Mouse (Mus musculus): ENCODE results near the gene Ttc23. TPM values are rescaled to one million over a fixed set of nuclear protein-coding genes. Genes with fewer than 3 reads are reported as not detected.

Gene Ttc23
- total RNA-seq, 1 experiment: 9.4 TPM

GRCm38 (mm10) chr7:67798476-67798875, 151.3 kb downstream of the Ttc23 start:
- Histone ChIP-seq H3K27ac (ENCODE audit: insufficient read depth, low read depth, low read length, poor library complexity, severe bottlenecking) (no peak overlapping the region), H3K9ac (ENCODE audit: insufficient read depth, low read depth, low read length, poor library complexity, severe bottlenecking) (no peak overlapping the region), H3K9me3 (ENCODE audit: control insufficient read depth, insufficient read depth, low read depth, low read length) (no peaks in the 10 kb centered on the region), H3K36me3 (ENCODE audit: control insufficient read depth, insufficient read depth, low read length, poor library complexity, severe bottlenecking) (no peaks in the 10 kb centered on the region), H3K4me1 (ENCODE audit: control insufficient read depth in 2 of 2, insufficient read depth in 2 of 2, low read length in 2 of 2, poor library complexity in 1 of 2) (peaks cover 0 to 4% of the 10 kb centered on the region in 2 experiments; a peak in 1 of 4 replicates), H3K4me3 (ENCODE audit: insufficient read depth in 1 of 2, low read depth in 1 of 2, low read length in 2 of 2, poor library complexity in 1 of 2, severe bottlenecking in 1 of 2) (no peak overlapping the region)
- in situ Hi-C loops (cut with MboI; ENCODE audit: low sequenced_read_pairs in 2 of 2, unreplicated experiment in 2 of 2): loop anchor here (25.0 kb wide), 3 partner anchors 339 to 564 kb away; no protein-coding TSS in a partner anchor
- no peak for TF ChIP-seq ZNF384 (IDR thresholded peaks at IDR 0.05; ENCODE audit: low read depth, low read length)
- TF ChIP-seq ZC3H11A (IDR thresholded peaks at IDR 0.05; ENCODE audit: borderline replicate concordance, low read depth, low read length): no peak
- no peak for TF ChIP-seq MAFK (IDR thresholded peaks at IDR 0.05; ENCODE audit: insufficient read depth, low read depth, low read length)
- TF ChIP-seq HCFC1 (IDR thresholded peaks at IDR 0.05; ENCODE audit: borderline replicate concordance, insufficient read depth, low read length): no peak
- TF ChIP-seq CHD2 (IDR thresholded peaks at IDR 0.05; ENCODE audit: low read depth, low read length): no peak
- DNase-seq (ENCODE audit: low read depth, low spot score): no peak

GRCm38 (mm10) chr7:67800547-67800946, 153.3 kb downstream of the Ttc23 start:
- Histone ChIP-seq H3K36me3 (ENCODE audit: control insufficient read depth, insufficient read depth, low read length, poor library complexity, severe bottlenecking) (no peaks in the 10 kb centered on the region), H3K27ac (ENCODE audit: insufficient read depth, low read depth, low read length, poor library complexity, severe bottlenecking) (no peak overlapping the region), H3K9ac (ENCODE audit: insufficient read depth, low read depth, low read length, poor library complexity, severe bottlenecking) (no peak overlapping the region), H3K9me3 (ENCODE audit: control insufficient read depth, insufficient read depth, low read depth, low read length) (no peaks in the 10 kb centered on the region), H3K4me1 (ENCODE audit: control insufficient read depth in 2 of 2, insufficient read depth in 2 of 2, low read length in 2 of 2, poor library complexity in 1 of 2) (peaks cover 0 to 9% of the 10 kb centered on the region in 2 experiments; a peak in 2 of 4 replicates), H3K4me3 (ENCODE audit: insufficient read depth in 1 of 2, low read depth in 1 of 2, low read length in 2 of 2, poor library complexity in 1 of 2, severe bottlenecking in 1 of 2) (no peak overlapping the region)
- TF ChIP-seq ZNF384 (IDR thresholded peaks at IDR 0.05; ENCODE audit: low read depth, low read length): no peak
- no peak for TF ChIP-seq ZC3H11A (IDR thresholded peaks at IDR 0.05; ENCODE audit: borderline replicate concordance, low read depth, low read length)
- TF ChIP-seq MAFK (IDR thresholded peaks at IDR 0.05; ENCODE audit: insufficient read depth, low read depth, low read length): no peak
- TF ChIP-seq CHD2 (IDR thresholded peaks at IDR 0.05; ENCODE audit: low read depth, low read length): no peak
- no peak for TF ChIP-seq HCFC1 (IDR thresholded peaks at IDR 0.05; ENCODE audit: borderline replicate concordance, insufficient read depth, low read length)
- in situ Hi-C loops (cut with MboI; ENCODE audit: low sequenced_read_pairs in 2 of 2, unreplicated experiment in 2 of 2): loop anchor here in 1 of 2 experiments (10.0 kb wide), 1 partner anchor 144 kb away; no protein-coding TSS in a partner anchor
- DNase-seq (ENCODE audit: low read depth, low spot score): no peak

- Histone ChIP-seq H3K9ac (ENCODE audit: insufficient read depth, low read depth, low read length, poor library complexity, severe bottlenecking) (no peak overlapping the region), H3K36me3 (ENCODE audit: control insufficient read depth, insufficient read depth, low read length, poor library complexity, severe bottlenecking) (no peaks in the 10 kb centered on the region), H3K9me3 (ENCODE audit: control insufficient read depth, insufficient read depth, low read depth, low read length) (no peaks in the 10 kb centered on the region), H3K27ac (ENCODE audit: insufficient read depth, low read depth, low read length, poor library complexity, severe bottlenecking) (no peak overlapping the region), H3K4me1 (ENCODE audit: control insufficient read depth in 2 of 2, insufficient read depth in 2 of 2, low read length in 2 of 2, poor library complexity in 1 of 2) (peaks cover 0 to 9% of the 10 kb centered on the region in 2 experiments; a peak in 2 of 4 replicates), H3K4me3 (ENCODE audit: insufficient read depth in 1 of 2, low read depth in 1 of 2, low read length in 2 of 2, poor library complexity in 1 of 2, severe bottlenecking in 1 of 2) (no peak overlapping the region)
- in situ Hi-C loops (cut with MboI; ENCODE audit: low sequenced_read_pairs in 2 of 2, unreplicated experiment in 2 of 2): loop anchor here in 1 of 2 experiments (10.0 kb wide), 1 partner anchor 144 kb away; no protein-coding TSS in a partner anchor
- no peak for TF ChIP-seq HCFC1 (IDR thresholded peaks at IDR 0.05; ENCODE audit: borderline replicate concordance, insufficient read depth, low read length)
- TF ChIP-seq ZNF384 (IDR thresholded peaks at IDR 0.05; ENCODE audit: low read depth, low read length): no peak
- no peak for TF ChIP-seq MAFK (IDR thresholded peaks at IDR 0.05; ENCODE audit: insufficient read depth, low read depth, low read length)
- no peak for TF ChIP-seq CHD2 (IDR thresholded peaks at IDR 0.05; ENCODE audit: low read depth, low read length)
- TF ChIP-seq ZC3H11A (IDR thresholded peaks at IDR 0.05; ENCODE audit: borderline replicate concordance, low read depth, low read length): no peak
- no peak for DNase-seq (ENCODE audit: low read depth, low spot score)
Observed at GRCm38 (mm10) chr7:67801022-67801421, 153.8 kb downstream of the Ttc23 start.

GRCm38 (mm10) chr7:67803015-67803856, 156.0 kb downstream of the Ttc23 start:
- DNase-seq (ENCODE audit: low read depth, low spot score): peak; percentile 54
- in situ Hi-C loops (cut with MboI; ENCODE audit: low sequenced_read_pairs in 2 of 2, unreplicated experiment in 2 of 2): loop anchor here in 1 of 2 experiments (10.0 kb wide), 1 partner anchor 142 kb away; no protein-coding TSS in a partner anchor
- Histone ChIP-seq H3K4me3 (ENCODE audit: insufficient read depth in 1 of 2, low read depth in 1 of 2, low read length in 2 of 2, poor library complexity in 1 of 2, severe bottlenecking in 1 of 2) (peak overlapping the region; percentile 36 to 48), H3K36me3 (ENCODE audit: control insufficient read depth, insufficient read depth, low read length, poor library complexity, severe bottlenecking) (no peaks in the 10 kb centered on the region), H3K4me1 (ENCODE audit: control insufficient read depth in 2 of 2, insufficient read depth in 2 of 2, low read length in 2 of 2, poor library complexity in 1 of 2) (peaks cover 0 to 9% of the 10 kb centered on the region in 2 experiments; a peak in 2 of 4 replicates), H3K9me3 (ENCODE audit: control insufficient read depth, insufficient read depth, low read depth, low read length) (no peaks in the 10 kb centered on the region), H3K27ac (ENCODE audit: insufficient read depth, low read depth, low read length, poor library complexity, severe bottlenecking) (no peak overlapping the region), H3K9ac (ENCODE audit: insufficient read depth, low read depth, low read length, poor library complexity, severe bottlenecking) (peak overlapping the region; percentile 42; the same call in 1 of the 2 replicates)
- TF ChIP-seq HCFC1 (IDR thresholded peaks at IDR 0.05; ENCODE audit: borderline replicate concordance, insufficient read depth, low read length) (no peak), CHD2 (IDR thresholded peaks at IDR 0.05; ENCODE audit: low read depth, low read length) (no peak), ZNF384 (IDR thresholded peaks at IDR 0.05; ENCODE audit: low read depth, low read length) (no peak), ZC3H11A (IDR thresholded peaks at IDR 0.05; ENCODE audit: borderline replicate concordance, low read depth, low read length) (no peak), MAFK (IDR thresholded peaks at IDR 0.05; ENCODE audit: insufficient read depth, low read depth, low read length) (no peak)

All from ES-E14 (cell line).